ENCODE assay signal across 8 mouse cellular contexts in the genomic region with DNA sequence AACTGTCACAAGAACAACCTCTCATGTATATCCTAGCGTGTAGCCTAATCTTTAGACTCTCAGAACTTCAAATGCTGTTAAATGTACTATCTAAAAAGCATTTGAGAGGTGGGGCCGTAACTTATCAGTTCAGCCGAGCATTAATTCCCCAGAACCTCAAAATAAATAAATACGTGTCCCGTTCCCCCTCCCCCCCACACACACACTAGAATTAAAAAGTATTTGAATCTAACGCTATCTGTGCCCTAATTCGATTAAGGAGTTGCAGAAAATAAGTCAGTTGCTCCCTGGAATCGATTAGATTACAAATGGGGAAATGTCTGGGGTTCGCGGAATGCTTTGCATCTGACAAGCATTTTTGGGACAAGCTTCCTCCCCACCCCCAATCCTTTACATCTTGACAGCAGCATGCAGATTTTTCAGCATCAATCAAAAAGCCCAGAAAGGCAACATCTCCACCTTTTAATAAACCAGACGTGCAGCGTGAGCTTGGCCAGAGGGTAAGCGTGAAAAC. TPM values are rescaled to one million over a fixed set of nuclear protein-coding genes. Genes with fewer than 3 reads are reported as not detected.
A peak's percentile ranks its signal among the peaks of the same experiment; 100 is the strongest.
DNase-seq lines count a peak whose midpoint lies in the region; ATAC-seq and TF ChIP-seq lines count a peak whose summit lies in the region.

No protein-coding gene starts in this region.

- no peak for TF ChIP-seq POLR2A in kidney, adult 2 months (IDR thresholded peaks at IDR 0.05; ENCODE audit: low read depth, low read length)

- no peak for TF ChIP-seq CTCF in kidney, adult 2 months (conservative IDR thresholded peaks at IDR 0.05; ENCODE audit: insufficient read depth, insufficient read length, low read depth, low read length)

- intact Hi-C loops in left cerebral cortex, postnatal 14 days (cut with DNase I), result loop anchor here (2.0 to 5.0 kb wide), 3 partner anchors 41 to 81 kb away; no protein-coding TSS in a partner anchor

- H3K9ac ChIP-seq in embryonic facial prominence, embryonic 11.5 days (replicated peaks; ENCODE audit: low read length), result peak overlapping the region; percentile 75; the same call in 1 of the 2 replicates
- no peak overlapping the region for H3K9ac ChIP-seq in limb, embryonic 11.5 days (ENCODE audit: low read length)
- H3K9ac ChIP-seq in neural tube, embryonic 14.5 days (replicated peaks; ENCODE audit: low read depth, low read length), result peak overlapping the region; percentile 93

- no peaks in the 10 kb centered on the region for H3K36me3 ChIP-seq in kidney, adult 2 months (ENCODE audit: control insufficient read depth, insufficient read depth, low read length)
- no peaks in the 10 kb centered on the region for H3K36me3 ChIP-seq in embryonic facial prominence, embryonic 11.5 days (replicated peaks; ENCODE audit: control insufficient read depth, insufficient read depth, low read depth, low read length)
- H3K36me3 ChIP-seq in limb, embryonic 11.5 days (ENCODE audit: control insufficient read depth, insufficient read depth, low read length), result no peaks in the 10 kb centered on the region
- no peaks in the 10 kb centered on the region for H3K36me3 ChIP-seq in neural tube, embryonic 14.5 days (ENCODE audit: control insufficient read depth, insufficient read depth, low read length)

- WGBS in kidney, adult 2 months, result 15% methylated on average over 13 of the region's 13 CpGs
- 5% methylated on average over 13 of the region's 13 CpGs for WGBS in embryonic facial prominence, embryonic 11.5 days
- WGBS in limb, embryonic 11.5 days, result 7% methylated on average over 13 of the region's 13 CpGs
- WGBS in neural tube, embryonic 14.5 days, result 5% methylated on average over 13 of the region's 13 CpGs

- peak overlapping the region; percentile 69; the same call in 1 of the 2 replicates for H3K27ac ChIP-seq in kidney, adult 2 months (ENCODE audit: insufficient read depth, low read depth, low read length)
- H3K27ac ChIP-seq in embryonic facial prominence, embryonic 11.5 days (replicated peaks; ENCODE audit: low read depth, low read length), result no peak overlapping the region
- no peak overlapping the region for H3K27ac ChIP-seq in limb, embryonic 11.5 days (replicated peaks; ENCODE audit: low read depth, low read length)
- H3K27ac ChIP-seq in neural tube, embryonic 14.5 days (ENCODE audit: low read depth, low read length), result peak overlapping the region; percentile 96

- DNase-seq in kidney, adult 2 months, result no peak
- DNase-seq in kidney, adult 11 months, result no peak
- DNase-seq in embryonic facial prominence, embryonic 11.5 days (ENCODE audit: low spot score), result peak; percentile 44
- DNase-seq in limb, embryonic 11.5 days (ENCODE audit: low spot score), result peak; percentile 30
- no peak for DNase-seq in spleen, postnatal 14 days (ENCODE audit: low spot score in 2 of 2)
- no peak for DNase-seq in left cerebral cortex, postnatal 14 days (ENCODE audit: low spot score in 2 of 2)
- DNase-seq in adrenal gland, postnatal 4 days (ENCODE audit: low spot score in 2 of 2), result no peak

- peak overlapping the region; percentile 96 for H3K4me3 ChIP-seq in kidney, adult 2 months (ENCODE audit: insufficient read depth, low read depth, low read length)
- peak overlapping the region; percentile 66 for H3K4me3 ChIP-seq in embryonic facial prominence, embryonic 11.5 days (ENCODE audit: low read depth, low read length)
- H3K4me3 ChIP-seq in limb, embryonic 11.5 days (ENCODE audit: low read depth, low read length), result peak overlapping the region; percentile 55
- peak overlapping the region; percentile 74 for H3K4me3 ChIP-seq in neural tube, embryonic 14.5 days (ENCODE audit: low read depth, low read length)

- H3K27me3 ChIP-seq in kidney, adult 2 months (replicated peaks; ENCODE audit: control insufficient read depth, insufficient read depth, low read length), result no peaks in the 10 kb centered on the region
- H3K27me3 ChIP-seq in embryonic facial prominence, embryonic 11.5 days (ENCODE audit: control insufficient read depth, insufficient read depth, low read length), result no peaks in the 10 kb centered on the region
- no peaks in the 10 kb centered on the region for H3K27me3 ChIP-seq in limb, embryonic 11.5 days (ENCODE audit: control insufficient read depth, insufficient read depth, low read length)
- H3K27me3 ChIP-seq in neural tube, embryonic 14.5 days (ENCODE audit: control insufficient read depth, insufficient read depth, low read length), result no peaks in the 10 kb centered on the region

- no peak for ATAC-seq in embryonic facial prominence, embryonic 11.5 days (replicated peaks; ENCODE audit: insufficient number of reproducible peaks, low FRiP score, low TSS enrichment, low read depth)
- ATAC-seq in limb, embryonic 11.5 days (ENCODE audit: insufficient number of reproducible peaks, low FRiP score, low TSS enrichment, low read depth), result no peak
- no peak for ATAC-seq in neural tube, embryonic 14.5 days (ENCODE audit: low read depth)

- peak overlapping the region; percentile 99 for H3K4me2 ChIP-seq in embryonic facial prominence, embryonic 11.5 days (ENCODE audit: low read depth, low read length)
- H3K4me2 ChIP-seq in limb, embryonic 11.5 days (ENCODE audit: low read depth, severe bottlenecking), result peak overlapping the region; percentile 96
- peak overlapping the region; percentile 67 for H3K4me2 ChIP-seq in neural tube, embryonic 14.5 days (ENCODE audit: low read depth, low read length)

- H3K4me1 ChIP-seq in kidney, adult 2 months (ENCODE audit: control insufficient read depth, insufficient read depth, low read length), result peaks cover 12% of the 10 kb centered on the region; the same call in 1 of the 2 replicates
- peaks cover 6% of the 10 kb centered on the region for H3K4me1 ChIP-seq in embryonic facial prominence, embryonic 11.5 days (ENCODE audit: control insufficient read depth, insufficient read depth, low read length)
- H3K4me1 ChIP-seq in limb, embryonic 11.5 days (ENCODE audit: control insufficient read depth, insufficient read depth, low read length), result peaks cover 20% of the 10 kb centered on the region
- peaks cover 40% of the 10 kb centered on the region for H3K4me1 ChIP-seq in neural tube, embryonic 14.5 days (ENCODE audit: control insufficient read depth, insufficient read depth, low read length)

- no peaks in the 10 kb centered on the region for H3K9me3 ChIP-seq in embryonic facial prominence, embryonic 11.5 days (replicated peaks; ENCODE audit: control insufficient read depth, low read length)
- no peaks in the 10 kb centered on the region for H3K9me3 ChIP-seq in limb, embryonic 11.5 days (ENCODE audit: control insufficient read depth, low read length)
- no peaks in the 10 kb centered on the region for H3K9me3 ChIP-seq in neural tube, embryonic 14.5 days (ENCODE audit: control insufficient read depth, low read length)

RNA-seq across cellular contexts. Expression of gene Trim2, which starts 48.1 kb away (rescaled TPM):
- 44.5 and 49.2 TPM in 2 replicates for polyA plus RNA-seq in kidney, adult 2 months (2012; rRNA removed)
- polyA plus RNA-seq in embryonic facial prominence, embryonic 11.5 days (2014; fragmentation: Nextera tagmentation; extraction: Ambion mirVana), result 37.4 and 37.7 TPM in 2 replicates
- polyA plus RNA-seq in limb, embryonic 11.5 days (2014; fragmentation: Nextera tagmentation; extraction: Ambion mirVana), result 12.4 and 13.5 TPM in 2 replicates
- polyA plus RNA-seq in neural tube, embryonic 14.5 days (2014; fragmentation: Nextera tagmentation; extraction: Ambion mirVana), result 136 and 139 TPM in 2 replicates
- total RNA-seq in left cerebral cortex, postnatal 14 days (2021), result 100 to 1,000 TPM; 190 to 200 TPM
- total RNA-seq in adrenal gland, postnatal 4 days (2021), result 10 to 100 TPM; 59.5 to 71.3 TPM

Comparison
In these comparisons a context has a peak if more than half of its experiments do, and no peak if none do; other contexts are left out.
1. DNase-seq: peak in embryonic facial prominence, embryonic 11.5 days (single experiment) and limb, embryonic 11.5 days (single experiment); none in kidney, adult 2 months (single experiment), kidney, adult 11 months (single experiment), spleen, postnatal 14 days (0 of 2), left cerebral cortex, postnatal 14 days (0 of 2) and adrenal gland, postnatal 4 days (0 of 2).
2. H3K27ac ChIP-seq: peak in kidney, adult 2 months (single experiment) and neural tube, embryonic 14.5 days (single experiment); none in embryonic facial prominence, embryonic 11.5 days (single experiment) and limb, embryonic 11.5 days (single experiment).
3. Peak in every context shown above with its lines, with median percentiles within 50 percentile points of each other: H3K4me3 ChIP-seq and H3K4me2 ChIP-seq.